Mouse (Mus musculus) bone marrow macrophage, adult 2 months (primary cell): ENCODE measurements around the gene Rps6ka2.

ENCODE experiments used
- CTCF ChIP-seq: IDR thresholded peaks from 2 replicates; pipeline ENCODE4 v1.5.1; 2012; ENCODE audit warnings: low read depth, mild to moderate bottlenecking, low read length, moderate library complexity
- POLR2A ChIP-seq: IDR thresholded peaks from 2 replicates; pipeline ENCODE4 v1.6.1; 2012; ENCODE audit warnings: mild to moderate bottlenecking, low read depth, low read length, borderline replicate concordance

DNA sequence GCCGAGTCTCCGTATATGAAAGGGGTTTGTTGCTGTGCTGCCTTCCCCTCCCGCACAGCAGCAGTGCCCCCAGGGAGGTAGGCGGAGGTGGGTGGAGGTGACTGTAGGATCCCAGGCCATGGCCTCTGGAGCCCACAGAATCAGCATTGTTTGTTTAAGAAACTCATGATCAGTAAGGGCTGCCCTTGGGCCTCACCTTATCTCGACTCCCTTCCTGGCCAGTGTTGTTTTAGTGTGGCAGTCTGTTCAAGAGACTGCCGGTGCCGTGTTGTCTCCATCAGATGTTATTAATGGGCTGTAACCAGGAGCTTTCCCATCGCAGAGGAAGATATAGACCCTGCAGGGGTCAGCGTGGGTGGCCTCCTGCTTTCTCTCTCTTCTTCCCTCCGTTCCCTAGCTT is 90.4 kb downstream of the Rps6ka2 start:
- TF ChIP-seq CTCF (no peak), POLR2A (no peak)
